Mouse (Mus musculus) forebrain, embryonic 15.5 days (tissue): ENCODE measurements at regions not wholly inside any gene's neighbourhood (a gene's known extent, or its start where the extent isn't known, plus 50 kb on each side); places are given as distances from the start of the nearest gene placed in this dataset.
A peak's percentile ranks its signal among the peaks of the same experiment; 100 is the strongest.

Experiments
- ATAC-seq: fragments of 200-750 bp; cut with Nextera tagmentation; replicated peaks from 2 replicates; pipeline ENCODE4 v1.8.0; 2017; ENCODE audit warnings: mild to moderate bottlenecking, moderate TSS enrichment, moderate library complexity
- H3K27ac ChIP-seq: fragments of 300-500 bp; sonication (generic); replicated peaks from 2 replicates; pipeline ENCODE4 v1.5.1; 2015; ENCODE audit warnings: mild to moderate bottlenecking, inconsistent platforms
- H3K27me3 ChIP-seq: fragments of 300-500 bp; sonication (generic); 2 replicates; pipeline ENCODE4 v1.6.1; 2015; ENCODE audit warnings: inconsistent platforms
- H3K36me3 ChIP-seq: fragments of 300-500 bp; sonication (generic); 2 replicates; pipeline ENCODE4 v1.6.1; 2015; ENCODE audit warnings: mild to moderate bottlenecking, inconsistent platforms
- H3K4me1 ChIP-seq: fragments of 300-500 bp; sonication (generic); 2 replicates; pipeline ENCODE4 v1.6.1; 2015; ENCODE audit warnings: inconsistent platforms
- H3K4me2 ChIP-seq: fragments of 300-500 bp; sonication (generic); replicated peaks from 2 replicates; pipeline ENCODE4 v1.6.1; 2015; ENCODE audit warnings: mild to moderate bottlenecking, inconsistent platforms
- H3K4me3 ChIP-seq: fragments of 300-500 bp; sonication (generic); 2 replicates; pipeline ENCODE4 v1.5.1; 2015; ENCODE audit warnings: mild to moderate bottlenecking, inconsistent platforms
- H3K9ac ChIP-seq: fragments of 300-500 bp; sonication (generic); replicated peaks from 2 replicates; pipeline ENCODE4 v1.6.1; 2015; ENCODE audit warnings: mild to moderate bottlenecking, inconsistent platforms
- H3K9me3 ChIP-seq: fragments of 300-500 bp; sonication (generic); 2 replicates; pipeline ENCODE4 v1.6.1; 2016; ENCODE audit warnings: inconsistent platforms
- WGBS: fragments of 180-500 bp; shearing (Covaris S2); methylation state at CpG from one replicate; pipeline ENCODE4 v1.1.7; 2015; ENCODE audit warnings: mixed read lengths; 5-methylcytosine and 5-hydroxymethylcytosine counted together

DNA sequence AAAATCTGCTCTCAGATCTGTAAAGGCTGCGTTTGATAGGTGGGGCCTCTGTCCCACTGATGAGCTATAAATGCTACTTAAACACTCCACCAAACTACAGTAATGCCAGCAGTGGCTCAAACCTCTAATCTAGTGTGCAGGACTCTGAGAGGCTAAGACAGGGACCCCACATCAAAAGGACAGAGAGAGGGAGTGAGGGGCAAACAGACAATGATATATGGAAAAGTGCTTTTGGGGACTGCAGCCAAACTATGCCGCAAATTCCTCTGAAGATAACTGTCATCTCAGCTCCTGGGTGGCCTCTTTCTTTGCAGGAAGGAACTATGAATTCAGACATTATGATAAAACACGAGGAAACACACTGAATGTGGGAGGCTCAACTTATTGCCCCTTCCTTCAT lies 138.9 kb upstream of the Ddit4l start:
- Histone ChIP-seq H3K4me1 (0 out of 2 replicates have a peak, but pooled peaks cover 11% of the 10 kb centered on the region), H3K4me2 (no peak overlapping the region), H3K4me3 (no peak overlapping the region), H3K9me3 (no peaks in the 10 kb centered on the region), H3K27ac (no peak overlapping the region), H3K27me3 (no peaks in the 10 kb centered on the region), H3K9ac (no peak overlapping the region), H3K36me3 (no peaks in the 10 kb centered on the region)
- 33% methylated on average over 3 of the region's 3 CpGs for WGBS
- no peak for ATAC-seq

DNA sequence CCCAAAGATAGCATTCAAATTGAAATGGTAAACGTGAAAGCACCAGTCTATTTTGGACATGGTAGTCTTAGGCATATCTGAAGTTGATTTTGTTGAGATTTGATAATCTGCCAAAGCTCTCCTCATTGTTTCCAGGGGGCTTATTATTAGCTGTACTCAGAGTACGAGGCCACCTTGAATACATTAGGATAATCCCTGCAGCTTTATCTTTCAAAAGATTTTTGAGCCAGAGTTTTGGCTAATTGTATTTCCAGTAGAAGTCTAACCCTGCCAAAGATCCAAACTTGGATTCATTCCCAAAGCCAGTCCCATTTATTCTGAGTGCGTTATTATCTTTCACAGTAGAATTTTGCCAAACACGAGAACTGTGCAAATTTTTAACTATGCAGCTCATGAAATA lies 138.4 kb upstream of the Ddit4l start:
- Histone ChIP-seq H3K9ac (no peak overlapping the region), H3K36me3 (no peaks in the 10 kb centered on the region), H3K9me3 (no peaks in the 10 kb centered on the region), H3K4me2 (no peak overlapping the region), H3K4me1 (0 out of 2 replicates have a peak, but pooled peaks cover 11% of the 10 kb centered on the region), H3K4me3 (no peak overlapping the region), H3K27me3 (no peaks in the 10 kb centered on the region), H3K27ac (no peak overlapping the region)
- 18% methylated on average over 4 of the region's 4 CpGs for WGBS
- ATAC-seq: peak; percentile 35

DNA sequence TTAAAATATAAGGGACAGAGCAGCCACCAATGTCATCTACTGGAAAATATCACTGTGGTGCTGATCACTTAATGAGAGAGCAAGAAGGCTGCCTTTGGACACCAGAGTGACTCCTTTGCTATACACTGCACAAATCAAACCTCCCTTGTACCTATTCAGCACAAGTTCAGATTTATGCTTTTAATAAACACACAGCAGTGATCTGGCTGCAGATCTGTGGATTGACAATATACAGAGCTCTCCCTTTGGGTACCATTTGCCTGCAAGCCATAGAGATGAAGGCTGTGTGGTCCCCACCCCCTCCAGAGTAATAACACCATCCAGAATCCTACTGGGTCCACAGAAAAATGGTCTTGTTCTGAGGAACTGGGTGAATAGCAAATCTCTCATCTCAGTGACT lies 131.8 kb upstream of the Ddit4l start:
- no peak for ATAC-seq
- Histone ChIP-seq H3K4me2 (no peak overlapping the region), H3K4me3 (no peak overlapping the region), H3K9ac (no peak overlapping the region), H3K4me1 (no peaks in the 10 kb centered on the region), H3K27me3 (no peaks in the 10 kb centered on the region), H3K9me3 (no peaks in the 10 kb centered on the region), H3K27ac (no peak overlapping the region), H3K36me3 (no peaks in the 10 kb centered on the region)

DNA sequence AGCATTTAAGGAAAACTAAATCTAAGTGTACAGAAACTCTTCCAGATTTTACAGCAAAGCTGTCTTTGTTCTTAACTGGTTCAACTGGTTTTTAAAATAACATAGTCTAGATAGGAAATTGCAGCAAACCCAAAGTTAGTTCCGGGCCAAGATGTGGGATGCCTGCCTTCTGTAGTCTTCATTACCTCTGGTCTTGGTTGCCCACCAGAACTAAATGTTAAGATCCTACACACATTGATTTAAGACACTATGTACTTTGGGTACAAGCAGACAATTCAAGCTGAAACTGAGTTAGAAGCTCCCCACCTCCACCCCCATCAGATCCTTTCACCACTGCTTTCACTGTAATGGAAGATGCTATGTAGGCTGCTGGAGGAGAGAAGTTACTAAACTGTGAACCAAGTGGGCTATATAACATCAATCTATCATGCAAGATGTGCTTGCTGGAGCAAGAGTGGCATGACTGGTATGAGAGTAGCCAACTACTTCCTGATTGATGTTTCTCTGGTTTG lies 129.8 kb upstream of the Ddit4l start:
- H3K9ac ChIP-seq: no peak overlapping the region
- H3K9me3 ChIP-seq: no peaks in the 10 kb centered on the region
- 92% methylated on average over 1 of the region's 1 CpGs for WGBS
- H3K4me2 ChIP-seq: no peak overlapping the region
- H3K27me3 ChIP-seq: no peaks in the 10 kb centered on the region
- H3K27ac ChIP-seq: no peak overlapping the region
- H3K4me1 ChIP-seq: no peaks in the 10 kb centered on the region
- no peak overlapping the region for H3K4me3 ChIP-seq
- no peak for ATAC-seq
- H3K36me3 ChIP-seq: no peaks in the 10 kb centered on the region

DNA sequence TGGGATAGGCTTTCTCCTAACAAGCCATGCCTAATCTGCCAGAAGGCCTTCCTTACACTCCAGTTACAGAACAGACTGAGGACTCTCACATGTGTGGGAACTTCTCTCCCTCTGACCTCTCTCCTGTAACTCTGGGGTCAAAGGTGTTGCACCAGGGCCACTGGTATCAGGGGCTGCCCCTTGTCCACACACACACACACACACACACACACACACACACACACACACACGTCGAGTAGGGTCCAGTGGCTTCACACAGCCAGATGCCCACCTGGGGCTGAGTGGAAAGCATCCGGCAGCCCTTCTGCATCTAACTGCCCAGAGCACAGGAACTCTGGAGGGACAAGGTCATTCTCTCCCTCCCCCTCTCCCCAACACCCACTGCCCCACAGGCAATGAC lies 123.1 kb upstream of the Ddit4l start:
- no peaks in the 10 kb centered on the region for H3K36me3 ChIP-seq
- no peak for ATAC-seq
- no peaks in the 10 kb centered on the region for H3K27me3 ChIP-seq
- WGBS: 72% methylated on average over 3 of the region's 3 CpGs
- H3K4me2 ChIP-seq: no peak overlapping the region
- H3K27ac ChIP-seq: no peak overlapping the region
- no peaks in the 10 kb centered on the region for H3K4me1 ChIP-seq
- H3K9ac ChIP-seq: no peak overlapping the region
- no peak overlapping the region for H3K4me3 ChIP-seq
- no peaks in the 10 kb centered on the region for H3K9me3 ChIP-seq

DNA sequence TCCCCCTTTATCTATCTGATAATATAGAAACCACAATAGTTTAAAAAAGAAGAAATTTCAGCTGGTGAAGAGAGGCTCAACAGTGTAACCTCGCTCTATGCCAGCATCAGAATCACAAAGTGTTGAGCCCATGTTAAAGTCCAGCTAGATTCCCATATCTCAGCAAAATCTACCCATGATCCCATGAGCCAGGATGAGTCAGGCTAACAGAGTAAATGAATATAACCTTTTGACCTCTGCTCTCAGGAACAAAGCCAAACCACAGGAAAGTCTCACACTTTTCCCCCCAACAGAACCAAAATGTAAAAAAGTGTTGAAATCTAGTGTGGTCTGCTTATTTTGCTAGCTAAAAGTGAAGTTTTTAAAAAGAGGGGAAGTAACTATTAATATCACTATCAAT lies 110.1 kb upstream of the Ddit4l start:
- no peaks in the 10 kb centered on the region for H3K27me3 ChIP-seq
- H3K4me3 ChIP-seq: no peak overlapping the region
- no peak overlapping the region for H3K9ac ChIP-seq
- H3K36me3 ChIP-seq: no peaks in the 10 kb centered on the region
- 82% methylated on average over 1 of the region's 1 CpGs for WGBS
- no peak for ATAC-seq
- no peaks in the 10 kb centered on the region for H3K9me3 ChIP-seq
- no peak overlapping the region for H3K27ac ChIP-seq
- peaks cover 7% of the 10 kb centered on the region; the same call in 1 of the 2 replicates for H3K4me1 ChIP-seq
- H3K4me2 ChIP-seq: no peak overlapping the region

DNA sequence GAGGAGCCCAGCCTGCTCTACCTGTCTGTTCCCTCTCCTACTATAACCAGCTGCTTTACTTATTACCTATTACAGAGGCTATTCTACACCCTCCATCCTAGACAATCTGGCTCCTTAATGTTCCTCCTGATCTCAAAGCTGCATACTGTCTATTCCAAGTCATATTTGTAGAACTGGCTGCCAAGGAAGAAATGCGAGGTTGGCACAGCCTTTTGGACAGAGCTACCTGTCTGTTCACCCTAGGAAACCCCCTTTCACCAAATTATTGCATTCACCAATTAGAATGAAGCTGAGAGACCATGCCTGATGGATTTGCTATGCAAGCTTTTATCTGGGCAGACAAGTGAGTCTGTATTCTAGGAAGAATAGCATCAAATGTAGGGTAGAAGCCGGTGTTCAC lies 109.0 kb upstream of the Ddit4l start:
- H3K27me3 ChIP-seq: no peaks in the 10 kb centered on the region
- H3K4me1 ChIP-seq: peaks cover 7% of the 10 kb centered on the region; the same call in 1 of the 2 replicates
- WGBS: 72% methylated on average over 2 of the region's 2 CpGs
- no peaks in the 10 kb centered on the region for H3K9me3 ChIP-seq
- no peak overlapping the region for H3K9ac ChIP-seq
- H3K4me2 ChIP-seq: no peak overlapping the region
- ATAC-seq: no peak
- no peak overlapping the region for H3K4me3 ChIP-seq
- no peak overlapping the region; the same call in 1 of the 2 replicates for H3K27ac ChIP-seq
- H3K36me3 ChIP-seq: no peaks in the 10 kb centered on the region

DNA sequence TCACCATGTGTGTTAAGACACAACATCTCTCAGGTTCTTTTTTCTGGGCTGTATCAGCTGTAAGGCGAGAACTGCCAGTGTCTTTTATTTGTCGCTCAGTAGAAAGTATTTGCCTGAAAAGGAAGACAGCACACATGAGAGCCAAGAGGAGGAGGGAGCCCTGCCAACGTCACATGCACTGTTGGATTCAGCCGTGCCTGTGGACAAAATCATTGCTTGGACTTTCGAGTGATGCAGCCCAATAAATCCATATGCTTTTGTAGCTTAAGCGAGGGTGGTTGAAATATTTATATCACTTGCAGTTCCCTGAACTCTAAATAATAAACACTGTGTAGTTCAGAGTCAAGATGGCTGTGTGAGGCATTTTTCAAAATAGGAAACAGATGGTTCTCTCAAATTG lies 108.4 kb upstream of the Ddit4l start:
- Histone ChIP-seq H3K36me3 (no peaks in the 10 kb centered on the region), H3K9me3 (no peaks in the 10 kb centered on the region), H3K4me3 (no peak overlapping the region), H3K4me2 (no peak overlapping the region), H3K27me3 (no peaks in the 10 kb centered on the region), H3K27ac (peak overlapping the region; percentile 14; the same call in 1 of the 2 replicates), H3K4me1 (peaks cover 7% of the 10 kb centered on the region; the same call in 1 of the 2 replicates), H3K9ac (no peak overlapping the region)
- peak; percentile 66 for ATAC-seq
- 49% methylated on average over 6 of the region's 6 CpGs for WGBS

DNA sequence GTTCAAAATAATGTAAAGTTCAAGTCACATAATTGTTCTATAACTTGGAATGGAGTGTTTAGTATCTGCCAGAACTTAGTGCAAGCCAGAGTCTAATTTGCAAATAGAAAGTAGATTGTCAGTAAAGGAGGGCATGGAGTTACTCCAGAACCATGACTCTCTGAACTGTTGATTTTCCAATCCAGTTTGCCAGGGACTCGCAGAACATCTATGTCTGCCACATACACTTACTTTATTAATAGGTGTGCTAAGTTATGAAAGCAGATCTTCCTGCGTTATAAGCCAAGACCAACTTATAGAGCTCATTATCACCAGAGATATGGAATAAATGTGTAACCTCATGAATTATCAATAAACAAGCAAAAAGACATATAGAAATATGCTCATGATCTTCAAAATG lies 107.2 kb upstream of the Ddit4l start:
- no peak for ATAC-seq
- Histone ChIP-seq H3K9ac (no peak overlapping the region), H3K36me3 (no peaks in the 10 kb centered on the region), H3K4me3 (no peak overlapping the region), H3K27me3 (no peaks in the 10 kb centered on the region), H3K4me2 (no peak overlapping the region), H3K9me3 (no peaks in the 10 kb centered on the region), H3K4me1 (peaks cover 7% of the 10 kb centered on the region; the same call in 1 of the 2 replicates), H3K27ac (no peak overlapping the region)
- WGBS: 90% methylated on average over 2 of the region's 2 CpGs

DNA sequence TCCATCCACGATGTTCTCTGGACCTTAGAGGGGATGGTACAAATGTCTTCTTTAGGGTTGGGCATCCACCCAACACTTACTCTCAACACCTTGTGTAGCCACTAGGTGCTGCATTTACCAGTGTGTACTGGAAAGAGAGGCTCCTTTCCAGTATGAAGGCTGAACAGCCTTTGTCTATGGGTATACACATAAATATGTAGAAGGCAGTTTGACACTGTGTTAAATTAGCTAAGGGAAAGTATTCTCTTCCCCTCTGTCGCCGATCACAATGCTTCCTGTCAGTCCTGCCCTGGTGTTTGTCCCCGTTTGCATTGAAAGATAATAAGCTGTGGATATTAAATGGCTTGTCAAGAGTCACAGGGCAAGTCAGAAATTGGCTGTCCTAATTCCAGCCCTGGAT lies 104.0 kb upstream of the Ddit4l start:
- H3K27ac ChIP-seq: 0 out of 2 replicates have a peak overlapping the region, but pooled peaks have one; percentile 31
- H3K27me3 ChIP-seq: no peaks in the 10 kb centered on the region
- 52% methylated on average over 4 of the region's 4 CpGs for WGBS
- no peak overlapping the region for H3K4me2 ChIP-seq
- no peaks in the 10 kb centered on the region for H3K36me3 ChIP-seq
- ATAC-seq: 0 out of 2 replicates have a peak, but pooled peaks have one; percentile 26
- H3K4me1 ChIP-seq: peaks cover 5% of the 10 kb centered on the region; the same call in 1 of the 2 replicates
- H3K4me3 ChIP-seq: no peak overlapping the region
- no peak overlapping the region for H3K9ac ChIP-seq
- H3K9me3 ChIP-seq: no peaks in the 10 kb centered on the region

DNA sequence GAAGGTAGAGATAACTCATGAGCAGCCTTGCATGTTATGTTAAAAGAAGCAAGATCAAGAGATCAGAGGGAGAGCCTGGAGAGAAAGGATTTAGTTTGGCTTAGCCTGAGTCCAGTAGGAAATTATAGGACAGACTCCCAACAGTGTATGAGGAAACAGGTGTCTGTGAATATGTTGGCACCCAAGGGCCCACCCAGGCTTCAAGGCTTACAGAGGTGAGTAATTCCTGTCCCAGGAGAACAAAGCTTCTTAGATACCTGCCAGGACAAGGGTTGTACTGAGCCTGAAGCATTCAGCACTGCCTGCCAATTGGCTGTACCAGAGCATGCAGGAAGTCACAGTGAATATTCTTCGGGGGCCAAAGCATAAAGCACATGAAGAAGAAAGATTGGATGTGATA lies 101.2 kb upstream of the Ddit4l start:
- no peak for ATAC-seq
- Histone ChIP-seq H3K4me2 (no peak overlapping the region), H3K4me3 (no peak overlapping the region), H3K9ac (no peak overlapping the region), H3K4me1 (no peaks in the 10 kb centered on the region), H3K9me3 (no peaks in the 10 kb centered on the region), H3K27ac (no peak overlapping the region), H3K36me3 (no peaks in the 10 kb centered on the region), H3K27me3 (no peaks in the 10 kb centered on the region)
- WGBS: 95% methylated on average over 1 of the region's 1 CpGs

DNA sequence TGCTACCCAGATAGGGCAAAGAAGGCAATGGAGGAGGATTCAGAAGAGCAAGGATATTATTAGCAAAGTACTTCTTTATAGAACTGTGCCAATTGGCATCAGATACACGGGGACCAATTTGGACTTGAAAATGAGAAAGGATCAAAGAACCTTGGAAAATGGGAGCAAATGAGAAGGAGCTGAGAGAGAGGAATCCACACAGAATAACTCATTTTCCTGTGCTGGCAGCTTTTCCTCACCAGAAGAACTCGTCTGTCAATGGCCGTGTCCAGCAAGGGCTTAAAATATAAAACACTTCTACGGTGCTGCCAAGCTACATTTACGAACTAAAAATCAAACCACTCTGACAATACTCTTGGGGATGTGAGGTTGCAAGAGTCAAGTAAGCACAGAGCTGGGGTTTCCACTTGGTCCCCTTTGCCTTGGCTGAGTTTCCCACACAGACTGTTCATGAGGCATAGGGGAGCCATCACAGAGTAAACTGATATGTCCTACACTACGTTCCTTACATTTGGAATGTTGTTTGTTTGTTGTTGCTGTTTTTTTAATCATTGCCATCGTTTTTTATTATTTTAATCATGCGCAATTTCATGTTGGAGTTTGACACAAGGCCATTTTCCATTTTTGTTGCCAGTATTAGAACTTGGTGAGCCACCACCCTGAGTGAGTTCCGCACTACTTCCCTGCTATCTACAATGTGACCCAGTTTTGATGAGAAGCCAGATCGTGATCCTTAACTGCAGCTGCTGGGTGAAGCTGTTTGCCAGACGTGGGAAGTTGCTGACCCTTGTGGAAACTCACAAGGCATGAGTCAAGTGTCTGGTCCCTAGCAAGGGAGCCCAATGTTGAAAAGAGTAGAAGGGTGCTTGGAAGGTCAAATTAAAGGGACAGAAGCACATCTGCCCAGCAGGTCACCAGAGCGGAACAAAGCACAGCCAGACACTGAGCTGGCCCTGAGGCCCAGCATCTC lies 95.5 kb upstream of the Ddit4l start:
- no peak for ATAC-seq
- no peaks in the 10 kb centered on the region for H3K27me3 ChIP-seq
- H3K4me2 ChIP-seq: no peak overlapping the region
- WGBS: 75% methylated on average over 12 of the region's 12 CpGs
- no peak overlapping the region for H3K4me3 ChIP-seq
- no peaks in the 10 kb centered on the region for H3K36me3 ChIP-seq
- no peak overlapping the region for H3K27ac ChIP-seq
- H3K9ac ChIP-seq: no peak overlapping the region
- H3K4me1 ChIP-seq: peaks cover 12% of the 10 kb centered on the region
- H3K9me3 ChIP-seq: no peaks in the 10 kb centered on the region
